7 mouse cellular contexts compared by ENCODE assay signal in the genomic region with DNA sequence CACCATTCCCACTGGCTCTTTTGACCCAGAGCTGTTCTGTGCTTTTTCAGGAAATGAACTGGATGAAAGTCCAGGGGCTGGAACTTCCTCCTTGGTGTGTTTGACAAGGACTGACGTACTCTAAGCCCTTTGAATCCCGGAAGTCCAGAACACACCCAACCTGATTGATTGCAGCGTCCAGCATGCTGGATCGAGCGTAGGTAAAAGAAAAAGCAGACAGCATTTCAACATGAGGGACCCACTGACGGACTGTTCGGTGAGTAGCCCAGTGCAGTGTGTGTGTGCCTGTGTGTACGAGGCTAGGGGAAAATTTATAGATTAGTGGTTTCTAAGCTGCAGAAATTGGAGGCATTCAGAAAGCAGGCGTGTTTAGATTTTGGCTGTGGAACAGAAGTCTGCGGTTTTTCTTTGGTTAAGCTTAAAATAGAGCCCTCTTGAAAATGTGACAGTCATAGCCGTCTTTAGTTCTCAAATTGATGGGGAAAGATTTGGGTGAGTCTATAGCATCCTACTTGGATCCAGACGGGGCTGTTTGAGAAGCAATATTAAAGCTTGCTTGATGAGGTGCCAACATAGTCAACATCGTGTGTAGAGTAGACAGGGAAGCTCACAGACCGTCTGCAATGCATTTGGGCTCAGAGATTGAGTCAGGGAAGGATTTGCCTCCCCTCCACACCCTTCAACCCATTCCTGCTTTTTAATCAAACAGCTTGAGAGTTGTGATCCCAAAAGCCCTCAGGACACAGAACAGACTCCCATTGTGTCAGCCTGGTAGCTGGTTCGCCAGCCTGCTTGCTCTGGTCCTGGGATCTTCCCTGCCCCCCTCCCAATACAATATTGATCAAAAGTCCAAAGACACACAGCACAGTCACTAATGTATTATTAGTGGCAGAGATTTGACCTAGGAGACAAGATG. TPM values are rescaled to one million over a fixed set of nuclear protein-coding genes. Genes with fewer than 3 reads are reported as not detected.
A peak's percentile ranks its signal among the peaks of the same experiment; 100 is the strongest.
DNase-seq lines count a peak whose midpoint lies in the region; ATAC-seq and TF ChIP-seq lines count a peak whose summit lies in the region.

Nostrin (plus strand) TSS at position 140 of the 916 bp plus-strand sequence.

- no peaks in the 10 kb centered on the region for H3K36me3 ChIP-seq in liver, embryonic 12.5 days
- H3K36me3 ChIP-seq in stomach, embryonic 15.5 days, result no peaks in the 10 kb centered on the region

- H3K9ac ChIP-seq in liver, embryonic 12.5 days, result peak within 1 kb of the TSS; percentile 33; the same call in 1 of the 2 replicates
- H3K9ac ChIP-seq in stomach, embryonic 15.5 days, result no peak within 1 kb of the TSS

- no peaks in the 10 kb centered on the region for H3K27me3 ChIP-seq in liver, embryonic 12.5 days (replicated peaks)
- no peaks in the 10 kb centered on the region for H3K27me3 ChIP-seq in stomach, embryonic 15.5 days (replicated peaks)

- TF ChIP-seq CTCF in bone marrow, adult 2 months (IDR thresholded peaks at IDR 0.05; ENCODE audit: control insufficient read depth, insufficient read depth, low read length), result no peak

- no peaks in the 10 kb centered on the region for H3K9me3 ChIP-seq in liver, embryonic 12.5 days (replicated peaks)
- H3K9me3 ChIP-seq in stomach, embryonic 15.5 days, result no peaks in the 10 kb centered on the region

- peak within 1 kb of the TSS; percentile 36 for H3K4me2 ChIP-seq in liver, embryonic 12.5 days
- peak within 1 kb of the TSS; percentile 43 for H3K4me2 ChIP-seq in stomach, embryonic 15.5 days

- ATAC-seq in liver, embryonic 12.5 days, result peak; percentile 48; the same call in 1 of the 2 replicates
- ATAC-seq in stomach, embryonic 15.5 days (ENCODE audit: insufficient read depth, low FRiP score, low read depth), result peak; percentile 73

- DNase-seq in adrenal gland, postnatal 10 days, result peak; percentile 32
- peak; percentile 25 to 32 for DNase-seq in heart, postnatal 36 days
- no peak for DNase-seq in urinary bladder, postnatal 4 days (ENCODE audit: low spot score in 2 of 2)
- no peak for DNase-seq in cerebellum, postnatal 4 days (ENCODE audit: low spot score in 2 of 2)

- H3K4me3 ChIP-seq in bone marrow, adult 2 months (replicated peaks; ENCODE audit: control insufficient read depth, low read depth, low read length), result peak within 1 kb of the TSS; percentile 31
- H3K4me3 ChIP-seq in liver, embryonic 12.5 days, result peak within 1 kb of the TSS; percentile 40
- H3K4me3 ChIP-seq in stomach, embryonic 15.5 days (replicated peaks), result peak within 1 kb of the TSS; percentile 33

- intact Hi-C loops in heart, postnatal 36 days (cut with DNase I), result loop anchor here (2.0 kb wide), 1 partner anchor 21 kb away; no protein-coding TSS in a partner anchor

- H3K4me1 ChIP-seq in bone marrow, adult 2 months (ENCODE audit: control insufficient read depth, insufficient read depth, low read length), result no peaks in the 10 kb centered on the region
- H3K4me1 ChIP-seq in liver, embryonic 12.5 days, result peaks cover 15% of the 10 kb centered on the region; the same call in 1 of the 2 replicates
- H3K4me1 ChIP-seq in stomach, embryonic 15.5 days, result peaks cover 17% of the 10 kb centered on the region

- no peak for TF ChIP-seq POLR2A in bone marrow, adult 2 months (IDR thresholded peaks at IDR 0.05; ENCODE audit: borderline replicate concordance, control insufficient read depth, low read depth, low read length)

- 7% methylated on average over 15 of the region's 15 CpGs for WGBS in bone marrow, adult 2 months
- WGBS in liver, embryonic 12.5 days (ENCODE audit: insufficient replicate concordance), result 36% methylated on average over 15 of the region's 15 CpGs
- WGBS in stomach, embryonic 15.5 days, result 24% methylated on average over 15 of the region's 15 CpGs

- no peak within 1 kb of the TSS for H3K27ac ChIP-seq in bone marrow, adult 2 months (ENCODE audit: control insufficient read depth, insufficient read depth, low read depth, low read length, poor library complexity)
- peak within 1 kb of the TSS; percentile 67 for H3K27ac ChIP-seq in liver, embryonic 12.5 days
- peak within 1 kb of the TSS; percentile 35; the same call in 1 of the 2 replicates for H3K27ac ChIP-seq in stomach, embryonic 15.5 days

RNA-seq across cellular contexts. Expression of gene Nostrin, which starts in this region (rescaled TPM):
- total RNA-seq in adrenal gland, postnatal 10 days (2021), result 10 to 100 TPM in 1 of 2 experiments, 1 to 10 TPM in 1; 9.3 to 10.7 TPM
- polyA plus RNA-seq in bone marrow, adult 2 months (2011; ENCODE audit: insufficient read depth, insufficient read length, low replicate concordance, missing spikeins), result 0.99 TPM in 1 of 2 replicates, not detected in the other
- 1 to 10 TPM; 4.6 to 5.2 TPM for total RNA-seq in heart, postnatal 36 days (2021)
- polyA plus RNA-seq in liver, embryonic 12.5 days (2016; fragmentation: Nextera tagmentation; extraction: Ambion mirVana), result 11.1 and 11.4 TPM in 2 replicates
- polyA plus RNA-seq in stomach, embryonic 15.5 days (2015; fragmentation: Nextera tagmentation; extraction: Ambion mirVana), result 10.6 and 11.9 TPM in 2 replicates

Comparison
In these comparisons a context has a peak if more than half of its experiments do, and no peak if none do; other contexts are left out.
1. DNase-seq: peak in adrenal gland, postnatal 10 days (single experiment) and heart, postnatal 36 days (2 of 2); none in urinary bladder, postnatal 4 days (0 of 2) and cerebellum, postnatal 4 days (0 of 2).
2. Peak in every context shown above with its lines, with median percentiles within 50 percentile points of each other: H3K4me3 ChIP-seq.